In genomic region chr16:22876218-22877043, GRCm38 (mm10) we compare ENCODE assay signal across 11 mouse cellular contexts. TPM values are rescaled to one million over a fixed set of nuclear protein-coding genes. Genes with fewer than 3 reads are reported as not detected.
DNase-seq lines count a peak whose midpoint lies in the region; ATAC-seq and TF ChIP-seq lines count a peak whose summit lies in the region.
"Had no signal": no experiment of that assay in that cellular context is flagged by ENCODE, and none has a peak within 500 bp of the region (broad histone marks: within the 10 kb centered on the region; RNA-seq: fewer than 3 reads in every experiment).

No protein-coding gene starts in this region.

- H3K27ac ChIP-seq in hindbrain, postnatal 0 days: no peak overlapping the region
- H3K27ac ChIP-seq in hindbrain, embryonic 12.5 days: no peak overlapping the region
- no peak overlapping the region for H3K27ac ChIP-seq in thymus, adult 2 months (ENCODE audit: control insufficient read depth, insufficient read depth, low read length)
- H3K27ac ChIP-seq: embryonic facial prominence, embryonic 15.5 days; neural tube, embryonic 12.5 days had no signal

- no peak overlapping the region for H3K4me2 ChIP-seq in hindbrain, postnatal 0 days (ENCODE audit: low read depth, low read length)
- no peak overlapping the region for H3K4me2 ChIP-seq in hindbrain, embryonic 12.5 days (replicated peaks)
- H3K4me2 ChIP-seq: embryonic facial prominence, embryonic 15.5 days; neural tube, embryonic 12.5 days had no signal

- 44% methylated on average over 9 of the region's 9 CpGs for WGBS in hindbrain, postnatal 0 days
- WGBS in hindbrain, embryonic 12.5 days: 42% methylated on average over 9 of the region's 9 CpGs
- 51% methylated on average over 9 of the region's 9 CpGs for WGBS in thymus, adult 2 months

- peak; percentile 79 for TF ChIP-seq CTCF in hindbrain, postnatal 0 days (IDR thresholded peaks at IDR 0.05; ENCODE audit: low read depth)
- TF ChIP-seq CTCF in thymus, adult 2 months (IDR thresholded peaks at IDR 0.05; ENCODE audit: borderline replicate concordance, control insufficient read depth, extremely low read depth, insufficient read depth, low read length, poor library complexity): no peak

- ATAC-seq in CD4-positive, CD25-positive, alpha-beta regulatory T cell, adult 4 months: no peak
- no peak for ATAC-seq in hindbrain, postnatal 0 days
- no peak for ATAC-seq in hindbrain, embryonic 12.5 days (ENCODE audit: low FRiP score)

- no peaks in the 10 kb centered on the region for H3K27me3 ChIP-seq in hindbrain, postnatal 0 days (ENCODE audit: insufficient read depth, low read length)
- H3K27me3 ChIP-seq in hindbrain, embryonic 12.5 days: no peaks in the 10 kb centered on the region
- no peaks in the 10 kb centered on the region for H3K27me3 ChIP-seq in thymus, adult 2 months (ENCODE audit: control insufficient read depth, insufficient read depth, low read length)
- H3K27me3 ChIP-seq: embryonic facial prominence, embryonic 15.5 days; neural tube, embryonic 12.5 days had no signal

- H3K36me3 ChIP-seq in hindbrain, postnatal 0 days (ENCODE audit: insufficient read depth, low read length): peaks cover 19% of the 10 kb centered on the region; the same call in 1 of the 2 replicates
- peaks cover 26% of the 10 kb centered on the region for H3K36me3 ChIP-seq in hindbrain, embryonic 12.5 days
- peaks cover 22% of the 10 kb centered on the region for H3K36me3 ChIP-seq in thymus, adult 2 months (ENCODE audit: control insufficient read depth, insufficient read depth, low read length)

- H3K9ac ChIP-seq in hindbrain, postnatal 0 days (replicated peaks; ENCODE audit: low read length): no peak overlapping the region
- no peak overlapping the region for H3K9ac ChIP-seq in hindbrain, embryonic 12.5 days
- H3K9ac ChIP-seq: embryonic facial prominence, embryonic 15.5 days; neural tube, embryonic 12.5 days had no signal

- TF ChIP-seq POLR2A in thymus, adult 2 months (IDR thresholded peaks at IDR 0.05; ENCODE audit: control insufficient read depth, extremely low read depth, insufficient read depth, low read length, poor library complexity): no peak

- no peak overlapping the region for H3K4me3 ChIP-seq in hindbrain, postnatal 0 days (ENCODE audit: low read length)
- no peak overlapping the region for H3K4me3 ChIP-seq in hindbrain, embryonic 12.5 days
- H3K4me3 ChIP-seq in thymus, adult 2 months (ENCODE audit: control insufficient read depth, insufficient read depth, low read length): no peak overlapping the region
- H3K4me3 ChIP-seq: embryonic facial prominence, embryonic 15.5 days; neural tube, embryonic 12.5 days had no signal

- peak; percentile 62 for DNase-seq in CD4-positive, CD25-positive, alpha-beta regulatory T cell, adult 2 months (ENCODE audit: low read depth, low spot score)
- DNase-seq in hindbrain, postnatal 0 days (ENCODE audit: low spot score): peak; percentile 70
- peak; percentile 33 for DNase-seq in thymus, adult 2 months
- no peak for DNase-seq in thymus, adult 18-20 months
- peak; percentile 48 for DNase-seq in lung, postnatal 14 days
- no peak for DNase-seq in frontal cortex, postnatal 25 days (ENCODE audit: low spot score in 2 of 2)

- H3K4me1 ChIP-seq in hindbrain, postnatal 0 days (ENCODE audit: insufficient read depth, low read length): no peaks in the 10 kb centered on the region
- H3K4me1 ChIP-seq in hindbrain, embryonic 12.5 days: peaks cover 5% of the 10 kb centered on the region
- H3K4me1 ChIP-seq in thymus, adult 2 months (replicated peaks; ENCODE audit: control insufficient read depth, insufficient read depth, low read length): no peaks in the 10 kb centered on the region
- H3K4me1 ChIP-seq: neural tube, embryonic 12.5 days had no signal

- no peaks in the 10 kb centered on the region for H3K9me3 ChIP-seq in hindbrain, postnatal 0 days (ENCODE audit: low read length)
- no peaks in the 10 kb centered on the region for H3K9me3 ChIP-seq in hindbrain, embryonic 12.5 days (replicated peaks)
- H3K9me3 ChIP-seq: embryonic facial prominence, embryonic 15.5 days; neural tube, embryonic 12.5 days had no signal

RNA-seq across cellular contexts. Expression of gene Ahsg, which starts 14.6 kb away (rescaled TPM):
- not detected for polyA plus RNA-seq in CD4-positive, CD25-positive, alpha-beta regulatory T cell, adult 4 months (2017; shearing (Covaris generic))
- not detected in 2 replicates for total RNA-seq in hindbrain, postnatal 0 days (2014; rRNA removed)
- not detected in 2 replicates for polyA plus RNA-seq in hindbrain, postnatal 0 days (2015; fragmentation: Nextera tagmentation; extraction: Ambion mirVana)
- not detected in 2 replicates for polyA plus RNA-seq in hindbrain, embryonic 12.5 days (2016; fragmentation: Nextera tagmentation; extraction: Ambion mirVana)
- 1.8 and 30.1 TPM in 2 replicates for polyA plus RNA-seq in thymus, adult 2 months (2012; rRNA removed)
- total RNA-seq: layer of hippocampus, adult 8-10 months had no signal

RNA-seq across cellular contexts. Expression of gene Dnajb11, which starts 18.8 kb away (rescaled TPM):
- 10 to 100 TPM; 45.0 to 54.4 TPM for polyA plus RNA-seq in CD4-positive, CD25-positive, alpha-beta regulatory T cell, adult 4 months (2017; shearing (Covaris generic))
- 41.2 and 58.9 TPM in 2 replicates for total RNA-seq in hindbrain, postnatal 0 days (2014; rRNA removed)
- polyA plus RNA-seq in hindbrain, postnatal 0 days (2015; fragmentation: Nextera tagmentation; extraction: Ambion mirVana): 86.9 and 87.1 TPM in 2 replicates
- 104 and 112 TPM in 2 replicates for polyA plus RNA-seq in hindbrain, embryonic 12.5 days (2016; fragmentation: Nextera tagmentation; extraction: Ambion mirVana)
- 16.0 and 18.5 TPM in 2 replicates for polyA plus RNA-seq in thymus, adult 2 months (2012; rRNA removed)

RNA-seq across cellular contexts. Expression of gene Tbccd1, which starts 19.0 kb away (rescaled TPM):
- polyA plus RNA-seq in CD4-positive, CD25-positive, alpha-beta regulatory T cell, adult 4 months (2017; shearing (Covaris generic)): 10 to 100 TPM; 18.1 to 34.5 TPM
- total RNA-seq in hindbrain, postnatal 0 days (2014; rRNA removed): 13.2 and 16.9 TPM in 2 replicates
- polyA plus RNA-seq in hindbrain, postnatal 0 days (2015; fragmentation: Nextera tagmentation; extraction: Ambion mirVana): 17.2 and 17.5 TPM in 2 replicates
- polyA plus RNA-seq in hindbrain, embryonic 12.5 days (2016; fragmentation: Nextera tagmentation; extraction: Ambion mirVana): 30.1 and 32.5 TPM in 2 replicates
- 14.5 and 14.7 TPM in 2 replicates for polyA plus RNA-seq in thymus, adult 2 months (2012; rRNA removed)

RNA-seq across cellular contexts. Expression of gene Fetub, which starts 41.7 kb away (rescaled TPM):
- polyA plus RNA-seq in CD4-positive, CD25-positive, alpha-beta regulatory T cell, adult 4 months (2017; shearing (Covaris generic)): not detected
- total RNA-seq in hindbrain, postnatal 0 days (2014; rRNA removed): not detected in 2 replicates
- polyA plus RNA-seq in hindbrain, postnatal 0 days (2015; fragmentation: Nextera tagmentation; extraction: Ambion mirVana): 0.10 TPM in 1 of 2 replicates, not detected in the other
- not detected in 2 replicates for polyA plus RNA-seq in hindbrain, embryonic 12.5 days (2016; fragmentation: Nextera tagmentation; extraction: Ambion mirVana)
- 1.2 and 1.6 TPM in 2 replicates for polyA plus RNA-seq in thymus, adult 2 months (2012; rRNA removed)
- polyA plus RNA-seq: neural tube, embryonic 12.5 days had no signal

Comparison
In these comparisons a context has a peak if more than half of its experiments do, and no peak if none do; other contexts are left out.
1. DNase-seq: peak in CD4-positive, CD25-positive, alpha-beta regulatory T cell, adult 2 months (single experiment), hindbrain, postnatal 0 days (single experiment), thymus, adult 2 months (single experiment) and lung, postnatal 14 days (single experiment); none in thymus, adult 18-20 months (0 of 2) and frontal cortex, postnatal 25 days (0 of 2).